Mouse (Mus musculus) kidney, postnatal 0 days (tissue): ENCODE measurements at regions not wholly inside any gene's neighbourhood (a gene's known extent, or its start where the extent isn't known, plus 50 kb on each side); places are given as distances from the start of the nearest gene placed in this dataset.

ENCODE experiments used
- ATAC-seq: fragments of 200-750 bp; cut with Nextera tagmentation; replicated peaks from 2 replicates; pipeline ENCODE4 v1.8.0; 2017; ENCODE audit warnings: low read depth, moderate number of reproducible peaks, moderate TSS enrichment, moderate library complexity; ENCODE audit not compliant: low FRiP score
- DNase-seq: peaks from one replicate; pipeline ENCODE4 v3.0.0-alpha.2; 2016; ENCODE audit warnings: low spot score
- H3K27ac ChIP-seq: fragments of 300-500 bp; sonication (generic); 2 replicates; pipeline ENCODE4 v1.5.1; 2014; ENCODE audit warnings: mild to moderate bottlenecking
- H3K27me3 ChIP-seq: fragments of 300-500 bp; sonication (generic); 2 replicates; pipeline ENCODE4 v1.6.1; 2014; ENCODE audit warnings: low read length, mixed read lengths; ENCODE audit not compliant: insufficient read depth
- H3K36me3 ChIP-seq: fragments of 300-500 bp; sonication (generic); 2 replicates; pipeline ENCODE4 v1.6.1; 2014; ENCODE audit warnings: low read length, mixed read lengths; ENCODE audit not compliant: insufficient read depth
- H3K4me1 ChIP-seq: fragments of 300-500 bp; sonication (generic); replicated peaks from 2 replicates; pipeline ENCODE4 v1.6.1; 2014; ENCODE audit warnings: antibody characterized with exemption, low read length, mixed read lengths; ENCODE audit not compliant: insufficient read depth
- H3K4me2 ChIP-seq: fragments of 300-500 bp; sonication (generic); 2 replicates; pipeline ENCODE4 v1.6.1; 2014; ENCODE audit warnings: mild to moderate bottlenecking, low read length, moderate library complexity, mixed read lengths
- H3K4me3 ChIP-seq: fragments of 300-500 bp; sonication (generic); replicated peaks from 2 replicates; pipeline ENCODE4 v1.5.1; 2014; ENCODE audit warnings: low read depth, low read length
- H3K9ac ChIP-seq: fragments of 300-500 bp; sonication (generic); 2 replicates; pipeline ENCODE4 v1.6.1; 2014; ENCODE audit warnings: low read depth, low read length
- H3K9me3 ChIP-seq: fragments of 300-500 bp; sonication (generic); replicated peaks from 2 replicates; pipeline ENCODE4 v1.6.1; 2016; ENCODE audit warnings: low read length, inconsistent platforms, mixed read lengths
- CTCF ChIP-seq: IDR thresholded peaks from 2 replicates; pipeline ENCODE4 v1.5.1; 2016; ENCODE audit warnings: antibody characterized with exemption, low read depth, mild to moderate bottlenecking, moderate library complexity
- WGBS: fragments of 180-500 bp; shearing (Covaris S2); extraction: QIAGEN DNeasy Blood & Tissue Kit; methylation state at CpG from one replicate; pipeline ENCODE4 v1.1.7; 2014; 5-methylcytosine and 5-hydroxymethylcytosine counted together

GRCm38 (mm10) chr12:77647841-77648240 lies 409.9 kb downstream of the Fut8 start:
- no peaks in the 10 kb centered on the region for H3K27me3 ChIP-seq
- H3K9me3 ChIP-seq = no peaks in the 10 kb centered on the region
- no peak for ATAC-seq
- 60% methylated on average over 3 of the region's 3 CpGs for WGBS
- H3K27ac ChIP-seq = no peak overlapping the region
- no peak overlapping the region for H3K9ac ChIP-seq
- no peak overlapping the region for H3K4me3 ChIP-seq
- no peak overlapping the region for H3K4me2 ChIP-seq
- no peaks in the 10 kb centered on the region for H3K36me3 ChIP-seq
- no peak for TF ChIP-seq CTCF
- no peaks in the 10 kb centered on the region for H3K4me1 ChIP-seq
- no peak for DNase-seq

- Histone ChIP-seq H3K4me2 (no peak overlapping the region), H3K4me3 (no peak overlapping the region), H3K9ac (no peak overlapping the region), H3K27ac (no peak overlapping the region), H3K27me3 (no peaks in the 10 kb centered on the region), H3K4me1 (no peaks in the 10 kb centered on the region), H3K9me3 (no peaks in the 10 kb centered on the region), H3K36me3 (no peaks in the 10 kb centered on the region)
- ATAC-seq (no peak), DNase-seq (no peak)
- 71% methylated on average over 3 of the region's 3 CpGs for WGBS
- no peak for TF ChIP-seq CTCF
Observed at GRCm38 (mm10) chr12:77654282-77654681, 416.4 kb downstream of the Fut8 start.

- no peak for DNase-seq
- Histone ChIP-seq H3K4me1 (no peaks in the 10 kb centered on the region), H3K9ac (no peak overlapping the region), H3K4me3 (no peak overlapping the region), H3K9me3 (no peaks in the 10 kb centered on the region), H3K4me2 (no peak overlapping the region), H3K27ac (no peak overlapping the region), H3K27me3 (no peaks in the 10 kb centered on the region), H3K36me3 (no peaks in the 10 kb centered on the region)
- 81% methylated on average over 5 of the region's 5 CpGs for WGBS
- no peak for ATAC-seq
- no peak for TF ChIP-seq CTCF
Observed at GRCm38 (mm10) chr12:77657060-77657459, 419.1 kb downstream of the Fut8 start.

- no peak for TF ChIP-seq CTCF
- Histone ChIP-seq H3K4me2 (no peak overlapping the region), H3K9ac (no peak overlapping the region), H3K4me3 (no peak overlapping the region), H3K4me1 (no peaks in the 10 kb centered on the region), H3K9me3 (no peaks in the 10 kb centered on the region), H3K27ac (no peak overlapping the region), H3K27me3 (no peaks in the 10 kb centered on the region), H3K36me3 (no peaks in the 10 kb centered on the region)
- no peak for DNase-seq
- ATAC-seq = no peak
- 50% methylated on average over 3 of the region's 3 CpGs for WGBS
Observed at GRCm38 (mm10) chr12:77657878-77658277, 420.0 kb downstream of the Fut8 start.

GRCm38 (mm10) chr12:77663180-77663579 lies 425.3 kb downstream of the Fut8 start:
- H3K27ac ChIP-seq = no peak overlapping the region
- 75% methylated on average over 3 of the region's 3 CpGs for WGBS
- ATAC-seq (no peak), DNase-seq (no peak)
- no peaks in the 10 kb centered on the region for H3K4me1 ChIP-seq
- no peaks in the 10 kb centered on the region for H3K36me3 ChIP-seq
- H3K9ac ChIP-seq = no peak overlapping the region
- H3K4me3 ChIP-seq = no peak overlapping the region
- TF ChIP-seq CTCF = no peak
- no peak overlapping the region for H3K4me2 ChIP-seq
- no peaks in the 10 kb centered on the region for H3K9me3 ChIP-seq
- no peaks in the 10 kb centered on the region for H3K27me3 ChIP-seq

GRCm38 (mm10) chr12:77663665-77664374 lies 425.9 kb downstream of the Fut8 start:
- ATAC-seq (no peak), DNase-seq (no peak)
- TF ChIP-seq CTCF = no peak
- H3K9me3 ChIP-seq = no peaks in the 10 kb centered on the region
- H3K4me3 ChIP-seq = no peak overlapping the region
- H3K36me3 ChIP-seq = no peaks in the 10 kb centered on the region
- 68% methylated on average over 7 of the region's 7 CpGs for WGBS
- no peaks in the 10 kb centered on the region for H3K4me1 ChIP-seq
- H3K9ac ChIP-seq = no peak overlapping the region
- no peak overlapping the region for H3K27ac ChIP-seq
- H3K4me2 ChIP-seq = no peak overlapping the region
- no peaks in the 10 kb centered on the region for H3K27me3 ChIP-seq

- no peak overlapping the region for H3K27ac ChIP-seq
- no peak for DNase-seq
- no peaks in the 10 kb centered on the region for H3K4me1 ChIP-seq
- ATAC-seq = no peak
- no peaks in the 10 kb centered on the region for H3K9me3 ChIP-seq
- H3K4me3 ChIP-seq = no peak overlapping the region
- 77% methylated on average over 8 of the region's 8 CpGs for WGBS
- no peaks in the 10 kb centered on the region for H3K36me3 ChIP-seq
- no peak for TF ChIP-seq CTCF
- no peak overlapping the region for H3K4me2 ChIP-seq
- H3K9ac ChIP-seq = no peak overlapping the region
- H3K27me3 ChIP-seq = no peaks in the 10 kb centered on the region
Observed at GRCm38 (mm10) chr12:77666411-77666810, 428.5 kb downstream of the Fut8 start.
